Mouse (Mus musculus) frontal cortex, postnatal 25 days (tissue): ENCODE data around the gene Mark4.

Source experiments
- DNase-seq, 2 experiments: peaks; one replicate each; pipeline ENCODE4 v3.0.0; 2022; ENCODE audit warnings: low spot score in 2 of 2

Mark4 gene

DNA sequence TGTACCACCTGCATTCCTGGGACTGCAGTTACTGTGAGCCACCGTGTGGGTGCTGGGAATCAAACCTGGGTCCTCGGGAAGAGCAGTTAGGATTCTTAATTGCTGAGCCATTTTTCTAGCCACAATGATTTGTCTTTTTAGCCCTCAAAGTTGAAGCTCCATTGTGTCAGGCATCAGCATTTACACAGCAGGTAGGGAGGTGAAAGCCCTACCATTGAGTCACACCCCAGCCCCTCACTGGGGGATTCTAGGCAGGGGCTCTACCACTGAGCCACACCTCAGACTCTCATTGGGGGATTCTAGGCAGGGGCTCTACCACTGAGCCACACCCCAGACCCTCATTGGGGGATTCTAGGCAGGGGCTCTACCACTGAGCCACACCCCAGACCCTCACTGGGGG is 22.3 kb downstream of the Mark4 start:
- no peak for DNase-seq

DNA sequence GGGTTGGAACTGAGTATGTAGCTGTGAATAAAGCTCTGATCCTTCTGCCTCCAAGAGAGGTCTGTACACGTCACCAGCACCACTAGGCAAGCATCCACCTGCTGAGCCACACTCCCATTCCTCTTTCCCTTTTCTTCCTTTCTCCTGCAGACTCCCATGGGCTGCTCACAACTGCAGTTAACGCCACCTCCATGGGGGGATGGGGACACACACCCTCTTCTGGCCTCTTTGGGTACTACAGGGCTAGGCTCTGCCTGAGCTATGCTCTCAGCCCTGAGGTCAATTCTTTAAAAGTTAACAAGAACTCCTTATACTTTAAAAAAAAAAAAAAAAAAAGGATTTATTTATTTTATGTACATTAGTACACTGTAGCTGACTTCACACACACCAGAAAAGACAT is 26.1 kb downstream of the Mark4 start:
- DNase-seq = no peak

DNA sequence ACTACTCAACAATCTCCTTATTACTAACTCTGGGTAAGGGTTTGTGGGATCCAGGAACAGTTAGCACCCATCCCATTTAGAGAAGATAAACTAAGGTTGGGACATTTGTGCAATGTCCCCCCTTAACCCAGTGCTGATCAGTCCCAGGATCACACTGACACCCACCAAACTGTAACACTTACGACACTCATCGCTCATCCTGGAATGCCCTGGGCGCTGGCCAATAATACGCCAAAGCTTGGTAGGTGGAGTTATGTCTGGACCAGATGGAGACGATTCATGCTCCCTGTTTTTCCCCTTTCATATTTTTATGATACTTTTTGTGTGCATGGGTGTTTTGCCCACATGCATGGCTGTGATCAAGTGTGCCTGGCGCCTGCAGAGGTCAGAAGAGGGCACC is 28.2 kb downstream of the Mark4 start:
- DNase-seq = no peak

DNA sequence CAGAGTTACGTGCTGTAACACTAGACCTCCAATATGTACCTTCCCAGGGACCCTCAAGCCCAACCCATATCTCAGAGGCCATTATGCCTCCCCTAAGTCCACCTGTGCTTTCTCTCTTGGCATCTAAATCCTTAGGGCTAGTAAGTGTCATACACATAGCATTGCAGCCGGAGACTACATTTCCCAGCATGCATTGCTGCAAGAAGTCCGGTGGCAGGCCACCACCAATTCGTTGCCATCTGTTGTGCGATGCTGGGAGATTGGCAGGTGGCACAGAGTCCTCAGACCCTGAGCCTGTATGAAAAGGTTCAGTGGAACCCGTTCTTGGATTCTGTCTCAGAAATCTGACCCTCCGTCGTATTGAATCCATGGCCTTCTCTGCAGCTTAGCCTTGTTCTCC is 28.9 kb downstream of the Mark4 start:
- DNase-seq = no peak

DNA sequence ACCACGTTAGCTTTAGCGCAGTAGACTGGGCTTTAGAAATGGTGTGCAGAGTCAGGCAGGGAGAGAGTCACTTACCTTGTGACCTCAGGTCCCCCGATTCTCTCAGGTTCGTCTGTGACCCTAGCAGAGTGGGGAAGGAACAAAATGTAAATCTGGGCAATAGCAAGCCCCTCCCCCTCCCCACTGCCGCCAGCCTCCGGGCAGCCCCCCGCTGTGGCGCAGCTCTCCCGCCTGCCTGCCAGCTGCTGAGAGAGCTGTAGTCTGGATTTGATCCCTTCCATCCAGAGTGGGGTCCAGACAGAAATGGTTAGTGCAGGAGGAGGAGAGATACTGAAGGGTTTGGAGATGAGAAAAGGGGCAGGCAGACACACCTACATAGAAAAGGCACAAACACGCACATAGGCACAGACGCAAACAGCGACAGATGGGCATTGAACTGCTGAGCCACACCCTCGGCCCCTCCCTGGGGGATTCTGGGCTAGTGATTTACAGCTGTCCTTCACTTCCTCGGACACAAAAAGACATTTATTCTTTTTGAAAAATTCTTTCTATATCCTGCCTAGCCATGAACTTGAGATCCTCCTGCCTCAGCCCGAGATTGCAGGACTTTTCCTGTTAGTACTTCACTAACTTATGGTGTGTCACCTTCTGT is 30.5 kb downstream of the Mark4 start:
- DNase-seq = no peak

DNA sequence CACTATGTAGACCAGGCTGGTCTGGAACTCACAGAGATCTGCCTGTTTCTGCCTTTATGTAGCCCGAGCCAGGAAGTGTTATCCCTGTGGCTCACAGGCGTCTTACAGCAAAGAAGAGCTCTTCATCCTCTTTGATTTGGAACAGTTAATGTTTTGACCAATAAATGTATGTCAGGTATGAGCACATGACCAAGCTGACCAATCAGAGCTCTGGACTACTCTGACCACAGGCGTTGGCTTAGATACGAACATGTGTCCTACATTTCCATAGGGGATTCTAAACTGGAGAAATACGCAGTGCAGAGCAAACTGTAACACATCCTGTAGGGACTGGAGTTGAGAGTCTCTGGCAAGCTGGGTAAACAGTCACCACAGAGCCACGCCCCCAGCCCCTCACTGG is 31.7 kb downstream of the Mark4 start:
- DNase-seq = no peak

DNA sequence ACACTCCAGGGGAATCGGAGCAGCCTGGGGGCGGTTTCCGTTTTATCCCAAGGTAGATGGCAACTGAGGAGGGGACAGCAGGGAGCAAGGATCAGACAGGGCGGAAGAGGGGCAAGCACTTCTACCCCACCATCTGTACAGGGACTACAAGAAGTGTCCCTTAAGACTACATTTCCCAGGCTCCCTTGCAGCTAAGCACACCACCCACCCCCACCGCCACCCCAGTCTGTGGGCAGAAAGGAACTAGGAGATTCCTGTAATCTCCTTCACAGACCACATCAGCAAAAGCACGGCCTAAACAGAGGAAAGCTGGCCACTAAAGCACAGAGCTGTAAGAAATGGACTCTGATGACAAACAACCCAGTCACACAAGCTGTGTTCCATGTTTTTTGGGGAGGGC is 32.3 kb downstream of the Mark4 start:
- DNase-seq = no peak

DNA sequence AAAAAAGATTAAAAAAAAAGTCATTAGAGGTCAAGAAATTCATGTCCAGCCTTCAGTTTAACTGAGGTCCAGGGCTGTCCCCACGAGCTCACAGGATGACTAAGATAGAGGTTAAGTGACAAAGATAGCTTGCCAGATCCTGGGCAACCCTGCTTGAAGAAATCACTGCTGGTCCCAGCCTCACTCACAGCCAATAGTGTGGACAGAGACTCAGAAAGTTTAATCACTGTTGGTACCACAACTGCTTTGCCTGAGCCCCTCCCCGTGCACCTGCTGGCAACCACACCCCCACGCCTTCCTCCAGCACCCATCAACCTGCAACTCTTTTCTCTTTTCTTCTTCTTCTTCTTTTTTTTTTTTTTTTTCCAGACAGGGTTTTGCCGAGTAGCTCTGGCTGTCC is 34.6 kb downstream of the Mark4 start:
- DNase-seq = no peak

DNA sequence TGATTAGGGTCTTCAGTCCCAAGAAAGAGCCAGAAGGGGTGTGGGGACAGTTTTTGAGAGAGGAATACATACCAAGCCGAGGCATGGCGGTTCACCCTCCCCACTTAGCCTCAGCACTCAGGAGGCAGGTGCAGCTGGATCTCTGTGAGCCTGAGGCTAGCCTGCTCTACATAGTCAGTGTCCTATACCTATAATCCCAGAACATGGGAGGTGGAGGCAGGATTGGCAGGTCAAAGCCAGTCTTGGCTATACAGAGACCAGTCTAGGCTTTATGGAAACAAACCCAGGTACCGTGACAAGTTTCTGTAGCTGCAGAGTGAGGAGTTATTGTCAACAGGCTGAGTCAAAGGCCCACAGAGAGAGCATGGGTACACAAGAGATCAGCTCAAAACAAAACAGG is 35.5 kb downstream of the Mark4 start:
- no peak for DNase-seq

DNA sequence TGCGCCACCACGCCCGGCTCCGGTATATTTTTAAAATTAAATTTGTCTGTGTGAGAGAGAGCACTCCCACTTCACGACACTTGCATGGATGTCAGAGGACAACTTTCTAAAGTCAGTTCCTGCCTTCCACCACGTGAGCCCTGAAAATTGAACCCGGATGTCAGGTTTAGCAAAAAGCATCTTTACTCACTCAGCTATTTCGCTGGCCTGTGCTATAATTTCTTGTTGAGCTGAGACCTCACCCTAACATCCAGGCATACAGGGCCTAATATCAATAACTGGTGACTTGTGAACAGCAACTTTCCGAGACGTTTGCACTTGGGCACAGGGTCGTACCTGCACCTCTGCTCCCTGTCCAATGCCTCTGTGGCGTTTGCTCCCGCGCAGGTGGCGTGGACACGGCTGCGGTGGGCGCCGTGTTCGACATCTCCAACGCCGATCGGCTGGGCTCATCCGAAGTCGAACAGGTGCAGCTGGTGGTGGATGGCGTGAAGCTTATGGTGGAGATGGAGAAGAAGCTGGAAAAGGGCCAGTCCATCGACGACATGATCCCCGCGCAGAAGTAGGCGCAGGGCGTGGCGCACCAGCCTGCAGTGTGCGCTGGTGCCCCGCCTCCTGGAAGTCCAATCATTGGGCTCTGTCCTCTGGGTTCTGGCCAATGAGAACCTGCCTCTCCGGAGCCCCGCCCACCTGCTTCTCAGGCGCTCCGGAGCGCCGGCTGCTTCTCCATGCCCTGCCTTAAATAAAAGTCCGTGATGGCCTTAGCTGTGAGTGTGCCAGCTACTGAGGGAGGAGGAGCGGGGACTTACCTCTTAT is 37.6 kb downstream of the Mark4 start:
- peak; percentile 44 to 68 for DNase-seq

DNA sequence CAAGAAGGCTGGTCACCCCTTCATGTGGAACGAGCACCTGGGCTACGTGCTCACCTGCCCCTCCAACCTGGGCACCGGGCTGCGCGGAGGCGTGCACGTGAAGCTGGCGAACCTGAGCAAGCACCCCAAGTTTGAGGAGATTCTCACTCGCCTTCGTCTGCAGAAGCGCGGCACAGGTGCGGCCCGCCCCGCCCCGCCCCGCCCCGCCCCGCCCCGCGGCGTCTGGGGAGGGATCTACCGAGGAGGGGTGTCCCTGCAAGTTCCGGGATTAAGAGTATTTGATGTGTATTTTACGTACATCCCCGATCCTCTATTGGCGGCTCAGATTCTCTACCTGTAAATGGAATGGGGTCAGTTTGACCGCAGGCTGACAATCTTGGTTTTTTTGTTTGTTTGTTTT is 38.5 kb downstream of the Mark4 start:
- no peak for DNase-seq

DNA sequence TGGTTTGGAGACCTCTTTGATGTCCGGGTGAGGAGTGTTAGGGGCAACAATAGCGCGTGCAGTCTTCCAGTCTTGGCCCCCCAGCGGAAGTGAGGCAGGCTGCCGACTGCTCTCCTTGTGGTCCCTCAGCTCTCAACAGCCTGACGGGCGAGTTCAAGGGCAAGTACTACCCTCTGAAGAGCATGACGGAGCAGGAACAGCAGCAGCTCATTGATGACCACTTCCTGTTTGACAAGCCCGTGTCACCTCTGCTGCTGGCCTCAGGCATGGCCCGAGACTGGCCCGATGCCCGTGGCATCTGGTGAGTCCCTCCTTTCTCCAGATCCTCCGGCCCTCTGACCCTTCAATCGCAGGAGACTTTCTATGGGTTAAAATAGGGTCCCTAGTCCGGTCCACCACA is 42.0 kb downstream of the Mark4 start:
- no peak for DNase-seq

DNA sequence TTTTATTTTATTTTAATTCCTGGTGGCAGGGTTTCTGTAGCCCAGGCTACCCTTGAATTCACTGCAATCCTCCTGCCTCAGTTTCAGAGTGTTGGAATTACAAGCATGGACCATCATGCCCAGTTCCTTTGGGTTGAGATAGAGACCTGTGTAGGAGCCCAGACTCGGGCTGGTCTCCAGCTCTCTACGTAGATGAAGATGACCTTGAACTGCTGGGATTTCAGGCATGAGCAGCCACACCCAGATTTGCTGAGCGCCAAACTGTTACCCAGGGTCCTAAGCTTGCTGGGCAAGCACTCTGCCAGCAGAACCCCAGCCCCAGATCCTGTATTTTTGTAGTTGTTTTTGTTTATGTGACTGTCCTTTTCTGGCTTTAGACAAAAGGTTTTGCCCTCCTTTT is 45.1 kb downstream of the Mark4 start:
- DNase-seq = no peak

DNA sequence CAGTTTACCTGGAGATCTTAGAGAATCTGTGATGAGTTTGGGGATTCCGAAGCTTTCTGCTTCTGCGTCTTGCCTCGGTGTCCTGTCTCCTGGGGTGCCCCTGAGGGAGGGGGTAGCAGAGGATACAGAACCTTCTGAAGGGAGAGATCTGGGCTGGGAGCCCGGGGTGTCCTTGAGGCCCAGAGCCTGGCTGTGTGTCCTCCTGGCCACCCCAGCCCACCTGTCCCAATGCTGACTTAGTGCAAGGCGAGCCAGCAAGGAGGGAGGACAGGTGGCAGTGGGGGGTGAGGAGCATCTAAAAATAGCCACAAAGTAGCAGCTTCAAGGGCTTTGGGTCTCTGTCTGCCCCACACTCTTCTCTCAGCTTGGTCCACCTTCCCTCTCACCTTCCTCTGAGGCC is 46.8 kb downstream of the Mark4 start:
- DNase-seq = no peak

DNA sequence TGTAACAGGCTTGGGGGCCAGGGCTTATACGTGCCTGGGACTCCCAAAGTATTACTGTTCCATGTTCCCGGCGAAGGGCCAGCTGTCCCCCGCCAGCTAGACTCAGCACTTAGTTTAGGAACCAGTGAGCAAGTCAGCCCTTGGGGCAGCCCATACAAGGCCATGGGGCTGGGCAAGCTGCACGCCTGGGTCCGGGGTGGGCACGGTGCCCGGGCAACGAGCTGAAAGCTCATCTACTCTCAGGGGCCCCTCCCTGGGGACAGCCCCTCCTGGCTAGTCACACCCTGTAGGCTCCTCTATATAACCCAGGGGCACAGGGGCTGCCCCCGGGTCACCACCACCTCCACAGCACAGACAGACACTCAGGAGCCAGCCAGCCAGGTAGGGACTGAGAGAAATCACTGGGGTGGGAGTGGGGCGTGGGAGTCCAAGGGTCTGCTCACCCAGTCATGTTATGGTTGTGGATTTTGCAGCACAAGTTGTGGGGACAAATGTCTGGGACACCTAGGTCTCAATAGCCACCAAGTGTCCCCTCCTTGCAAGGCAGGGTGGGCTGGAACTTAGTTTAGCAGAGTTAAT is 47.8 kb downstream of the Mark4 start:
- no peak for DNase-seq

DNA sequence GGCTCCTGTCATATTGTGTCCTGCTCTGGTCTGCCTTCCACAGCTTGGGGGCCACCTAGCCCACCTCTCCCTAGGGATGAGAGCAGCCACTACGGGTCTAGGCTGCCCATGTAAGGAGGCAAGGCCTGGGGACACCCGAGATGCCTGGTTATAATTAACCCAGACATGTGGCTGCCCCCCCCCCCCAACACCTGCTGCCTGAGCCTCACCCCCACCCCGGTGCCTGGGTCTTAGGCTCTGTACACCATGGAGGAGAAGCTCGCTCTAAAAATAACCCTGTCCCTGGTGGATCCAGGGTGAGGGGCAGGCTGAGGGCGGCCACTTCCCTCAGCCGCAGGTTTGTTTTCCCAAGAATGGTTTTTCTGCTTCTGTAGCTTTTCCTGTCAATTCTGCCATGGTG is 48.9 kb downstream of the Mark4 start:
- DNase-seq = no peak

DNA sequence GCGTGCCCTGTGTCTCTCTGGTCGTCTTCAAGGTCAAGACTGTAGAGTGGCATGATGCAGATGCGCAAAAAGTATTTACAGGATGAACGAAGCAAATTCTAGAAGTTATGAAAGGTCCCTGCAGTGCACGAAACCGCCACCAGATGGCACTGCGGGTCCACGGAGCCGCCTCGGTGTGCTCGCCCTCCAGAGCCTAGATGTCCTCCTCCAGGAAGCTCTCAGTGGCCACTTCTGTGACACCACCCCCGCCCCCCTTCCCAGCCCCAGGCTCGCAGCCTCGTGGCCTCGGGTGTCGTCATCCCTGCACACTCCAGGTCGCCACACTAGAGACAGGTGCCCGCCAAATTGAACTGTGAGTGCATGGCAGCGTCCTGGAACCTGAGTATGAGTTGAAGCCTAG is 53.2 kb downstream of the Mark4 start:
- peak; percentile 79 to 86 for DNase-seq

DNA sequence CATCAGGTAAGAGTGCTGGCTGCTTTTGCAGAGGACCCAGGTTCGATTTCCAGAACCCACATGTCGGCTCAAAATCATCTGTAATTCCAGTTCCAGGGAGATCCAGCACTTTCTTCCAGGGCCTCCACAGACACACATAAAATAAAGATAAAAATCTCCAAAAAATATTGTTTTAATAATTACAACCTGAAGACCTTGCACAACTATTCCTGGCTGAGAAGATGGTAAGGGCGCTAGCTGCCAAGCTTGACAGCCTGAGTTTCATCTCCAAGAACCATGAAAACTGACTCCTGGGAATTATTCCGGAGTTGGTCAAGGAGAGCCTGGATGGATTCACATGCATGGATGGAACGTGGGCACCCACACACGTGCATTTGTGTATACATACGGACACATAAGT is 54.1 kb downstream of the Mark4 start, which contains the start of gene Ckm:
Gene Ckm, plus strand, starts transcription at position 301 of the 400 bp plus-strand sequence.
- no peak for DNase-seq

DNA sequence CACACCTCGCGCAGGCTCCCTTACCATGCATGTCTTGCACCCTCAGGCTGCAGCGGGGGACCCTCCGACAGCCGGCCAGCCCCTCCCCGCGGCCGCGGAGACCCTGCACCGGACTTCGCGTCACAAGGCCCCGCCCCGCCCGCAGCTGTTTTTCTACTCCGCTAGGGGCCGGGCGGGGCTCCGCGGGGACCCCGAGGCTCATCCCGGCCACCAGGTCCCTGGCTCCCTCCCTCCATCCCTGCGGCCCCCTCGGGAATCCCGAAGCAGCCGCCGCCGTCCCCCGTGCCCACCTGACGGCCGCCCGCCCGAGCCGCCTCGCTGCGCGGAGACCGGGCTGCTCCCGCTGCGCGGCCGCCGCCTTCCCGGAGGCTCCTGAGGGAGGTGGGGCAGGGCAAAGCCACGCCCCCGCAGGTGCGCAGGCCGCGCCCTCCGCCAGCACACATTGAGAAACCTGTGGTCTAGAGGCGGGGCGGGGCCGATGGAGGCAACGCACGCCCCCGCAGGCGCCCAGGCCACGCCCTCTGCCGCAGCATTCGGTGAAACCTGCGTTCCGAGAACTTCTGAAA is 54.8 kb downstream of the Mark4 start, which contains the start of gene Klc3:
Gene Klc3, minus strand, starts transcription at position 374 of the 566 bp plus-strand sequence.
- no peak for DNase-seq

DNA sequence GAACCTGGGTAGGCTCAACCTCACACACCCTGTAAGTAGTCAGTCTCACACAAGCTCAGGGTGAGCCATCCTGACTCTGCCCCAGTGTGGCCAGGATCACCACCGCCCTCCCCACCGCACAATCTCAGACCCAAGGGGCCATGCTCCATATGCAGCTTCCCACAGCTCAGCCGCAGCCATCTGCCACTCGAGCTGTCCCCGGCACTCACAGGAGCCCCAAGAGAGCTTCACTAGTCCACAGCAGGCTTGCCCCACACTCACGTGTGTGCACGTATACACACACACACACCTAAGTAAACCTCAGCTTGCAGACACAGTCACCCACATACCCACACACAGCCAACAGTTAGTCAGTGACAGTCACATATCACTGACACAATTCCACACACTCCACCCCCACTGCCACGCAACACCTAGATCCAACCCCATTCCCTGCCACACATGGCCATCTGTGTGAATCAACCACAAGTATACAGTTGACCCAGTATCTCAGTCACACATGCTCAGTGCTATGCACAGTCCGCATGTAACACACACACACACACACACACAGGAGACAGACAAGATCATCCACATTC is 56.0 kb downstream of the Mark4 start:
- DNase-seq = no peak

DNA sequence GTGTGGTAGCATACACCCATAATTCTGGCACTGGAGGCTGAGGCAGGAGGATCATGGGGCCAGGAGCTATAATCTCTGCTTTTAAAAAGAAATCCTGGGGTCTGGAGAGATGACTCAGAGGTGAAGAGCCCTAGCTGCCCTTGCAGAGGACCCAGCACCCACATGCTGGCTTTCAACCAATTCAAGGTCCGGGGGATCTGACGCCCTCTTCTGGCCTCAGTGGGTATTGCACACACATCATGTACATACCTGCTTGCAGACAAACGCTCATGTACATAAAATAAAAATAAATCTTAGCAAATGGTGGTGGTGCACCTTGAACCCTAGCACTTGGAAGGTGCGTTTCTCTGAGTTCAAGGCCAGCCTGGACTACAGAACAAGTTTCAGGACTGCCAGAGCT is 57.7 kb downstream of the Mark4 start:
- no peak for DNase-seq

DNA sequence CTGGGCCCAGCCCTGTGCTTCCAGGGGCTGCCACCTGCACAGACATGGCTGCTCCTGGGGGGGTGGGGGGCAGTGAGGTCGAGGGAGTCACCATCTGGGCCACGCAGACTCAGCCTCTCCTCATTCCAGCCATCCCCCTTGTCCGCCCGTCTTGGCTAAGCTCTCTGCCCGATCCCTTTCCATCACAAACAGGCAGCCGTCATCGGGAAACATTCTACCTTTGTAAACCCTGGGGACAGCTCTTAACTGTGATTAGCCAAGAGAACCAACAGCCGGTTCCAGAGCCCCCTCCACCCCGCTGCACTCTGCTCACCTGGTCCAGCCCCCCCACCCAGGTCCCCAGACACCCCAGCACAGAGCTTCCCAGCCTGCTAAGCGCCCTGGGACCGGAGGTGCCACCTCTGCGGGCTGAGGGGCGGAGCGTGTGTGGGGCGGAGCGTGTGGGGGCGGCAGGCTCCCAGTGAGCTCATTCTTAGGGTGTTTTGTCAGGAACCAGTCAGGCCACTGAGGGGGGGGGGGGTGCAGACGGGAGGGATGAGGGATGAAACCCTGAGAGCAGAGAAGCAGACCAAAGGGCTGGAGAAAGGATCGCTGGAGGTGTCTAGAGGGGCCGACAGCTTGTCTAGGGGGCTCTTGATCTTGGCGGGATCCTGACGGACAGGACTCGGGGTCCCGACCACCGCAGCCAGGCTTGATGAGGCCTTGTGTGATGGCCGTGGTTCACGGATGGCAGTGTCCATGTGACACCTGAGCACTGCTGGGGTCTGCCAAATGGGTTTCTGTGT is 58.9 kb downstream of the Mark4 start:
- DNase-seq = no peak
